In the genomic region with DNA sequence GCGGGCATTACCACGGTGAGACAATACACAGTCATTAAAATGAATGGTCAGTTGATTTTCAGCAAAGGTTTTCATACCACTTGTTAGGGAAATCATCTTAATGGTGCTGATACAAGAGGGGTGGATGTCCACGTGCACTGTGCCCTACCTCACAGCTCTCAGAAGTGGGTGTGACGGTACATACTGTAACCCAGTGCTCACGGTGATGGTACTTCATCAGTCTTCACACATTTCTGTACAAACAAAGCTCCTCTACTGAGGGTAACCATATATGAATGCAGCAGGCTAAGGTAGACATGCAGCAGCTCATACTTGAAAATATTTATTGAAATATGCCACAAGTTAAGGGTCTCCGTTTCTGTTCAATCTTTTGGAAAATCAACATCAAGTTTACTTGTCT, we compare ENCODE assay signal across 24 mouse cellular contexts.
"Had no signal": no experiment of that assay in that cellular context is flagged by ENCODE, and none has a peak within 500 bp of the region (broad histone marks: within the 10 kb centered on the region; RNA-seq: fewer than 3 reads in every experiment).

No protein-coding gene starts in this region.

- H3K4me3 ChIP-seq: heart, embryonic 10.5 days; heart, embryonic 12.5 days; hindbrain, embryonic 10.5 days; hindbrain, embryonic 12.5 days; intestine, embryonic 15.5 days; limb, embryonic 13.5 days had no signal

- H3K9me3 ChIP-seq: heart, embryonic 10.5 days; heart, embryonic 12.5 days; hindbrain, embryonic 12.5 days; intestine, embryonic 15.5 days; limb, embryonic 13.5 days had no signal

- H3K4me2 ChIP-seq: heart, embryonic 12.5 days; hindbrain, embryonic 12.5 days; hindbrain, embryonic 14.5 days; intestine, embryonic 15.5 days; limb, embryonic 13.5 days had no signal

- H3K36me3 ChIP-seq: intestine, embryonic 15.5 days had no signal

- H3K9ac ChIP-seq: forebrain, postnatal 0 days; heart, embryonic 12.5 days; hindbrain, embryonic 12.5 days; hindbrain, embryonic 14.5 days; intestine, embryonic 15.5 days; limb, embryonic 13.5 days had no signal

- DNase-seq: forebrain, postnatal 0 days; gastrocnemius, postnatal 14 days; gastrocnemius, postnatal 36 days; heart, adult 11 months; heart, postnatal 10 days; heart, postnatal 4 days; kidney, adult 18-20 months; kidney, adult 8-10 months; kidney, postnatal 10 days; kidney, postnatal 25 days; kidney, postnatal 4 days; layer of hippocampus, adult 9-11 months; layer of hippocampus, postnatal 36 days; left cerebral cortex, postnatal 4 days had no signal

- H3K27ac ChIP-seq: heart, embryonic 10.5 days; hindbrain, embryonic 12.5 days; hindbrain, embryonic 14.5 days; intestine, embryonic 15.5 days; limb, embryonic 13.5 days had no signal

- H3K27me3 ChIP-seq: intestine, embryonic 15.5 days had no signal

- ATAC-seq: forebrain, postnatal 0 days; hindbrain, embryonic 16.5 days; inflammation-experienced regulatory T-cells, adult 6 months; intestine, embryonic 15.5 days; intestine, postnatal 0 days had no signal
